Mouse (Mus musculus) embryo, embryonic 9.5 days (tissue): ENCODE measurements around the gene Dusp19.

Experiments used
- DNase-seq: peaks from one replicate; pipeline ENCODE4 v3.0.0-alpha.2; 2017; ENCODE audit errors: extremely low spot score

Dusp19 gene

DNA sequence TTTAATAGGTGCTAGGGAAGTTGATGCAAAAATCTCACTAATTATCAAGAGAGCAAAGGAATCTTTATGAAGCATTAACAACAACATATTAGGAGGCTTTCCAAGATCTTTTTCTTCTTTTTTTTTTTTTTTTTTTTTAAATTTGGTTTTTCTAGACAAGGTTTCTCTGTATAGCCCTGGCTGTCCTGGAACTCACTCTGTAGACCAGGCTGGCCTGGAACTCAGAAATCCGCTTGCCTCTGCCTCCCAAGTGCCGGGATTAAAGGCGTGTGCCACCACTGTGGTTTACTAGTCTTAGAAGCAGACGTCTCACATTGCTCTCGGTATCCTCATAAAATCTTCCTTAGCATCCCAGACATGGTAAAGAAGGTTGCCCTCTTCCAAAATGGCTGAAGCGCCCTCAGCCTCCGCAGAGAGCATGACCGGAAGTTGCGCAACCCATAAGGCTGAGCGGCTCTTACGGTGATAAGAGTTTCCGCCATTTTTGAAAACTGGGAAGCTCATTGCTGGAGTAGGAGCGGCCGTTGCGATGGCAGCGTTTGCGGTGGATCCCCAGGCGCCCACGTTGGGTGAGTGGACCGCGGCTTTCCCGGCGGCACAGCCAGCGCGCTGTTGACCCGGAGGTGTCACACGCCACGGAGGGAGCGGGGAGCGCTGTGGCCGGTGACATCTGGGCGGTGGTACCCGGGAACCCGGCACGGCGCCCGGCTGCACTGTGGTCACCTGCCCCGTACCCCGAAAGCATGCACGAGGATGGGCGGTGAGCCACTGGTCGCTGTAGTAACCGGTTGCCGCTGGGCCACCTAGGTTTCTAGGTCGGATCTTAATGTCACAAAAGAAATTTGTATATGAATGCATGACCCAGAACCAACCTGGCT, 21.8 kb downstream of the Dusp19 start:
- DNase-seq, result peak; percentile 88

DNA sequence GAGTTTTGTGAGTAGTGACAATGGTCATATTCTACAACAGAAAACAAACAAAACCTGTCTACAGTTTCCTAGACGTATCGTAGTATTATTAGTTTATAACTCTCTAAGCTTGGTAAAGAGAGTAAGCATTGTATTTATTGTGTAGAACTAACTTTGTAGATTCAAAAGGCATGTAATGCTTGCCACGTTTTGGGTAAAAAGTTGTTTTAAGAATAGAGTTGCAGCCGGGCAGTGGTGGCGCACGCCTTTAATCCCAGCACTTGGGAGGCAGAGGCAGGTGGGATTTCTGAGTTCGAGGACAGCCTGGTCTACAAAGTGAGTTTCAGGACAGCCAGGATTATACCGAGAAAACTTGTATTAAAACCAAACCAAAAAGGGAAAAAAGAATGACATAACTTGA, 22.6 kb downstream of the Dusp19 start:
- DNase-seq, result no peak

DNA sequence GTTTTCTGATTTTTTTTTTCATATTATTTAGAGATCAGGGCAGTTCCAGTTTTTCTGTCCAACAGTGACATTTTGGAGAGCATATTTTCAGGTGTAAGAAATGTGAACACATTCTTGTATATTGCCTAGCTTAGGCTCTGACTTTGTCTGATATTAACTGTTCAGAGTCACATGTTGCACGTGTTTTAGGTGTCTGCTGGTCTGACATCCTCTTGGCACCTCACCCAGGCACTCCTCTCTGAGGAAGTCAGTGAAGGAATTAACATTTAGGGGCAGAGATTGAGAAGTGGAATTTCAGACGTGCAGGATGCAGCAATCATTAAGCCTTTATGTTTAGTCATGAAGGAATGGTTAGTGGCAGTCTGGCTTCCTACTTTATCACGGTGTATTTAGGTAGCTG, 23.0 kb downstream of the Dusp19 start:
- no peak for DNase-seq

DNA sequence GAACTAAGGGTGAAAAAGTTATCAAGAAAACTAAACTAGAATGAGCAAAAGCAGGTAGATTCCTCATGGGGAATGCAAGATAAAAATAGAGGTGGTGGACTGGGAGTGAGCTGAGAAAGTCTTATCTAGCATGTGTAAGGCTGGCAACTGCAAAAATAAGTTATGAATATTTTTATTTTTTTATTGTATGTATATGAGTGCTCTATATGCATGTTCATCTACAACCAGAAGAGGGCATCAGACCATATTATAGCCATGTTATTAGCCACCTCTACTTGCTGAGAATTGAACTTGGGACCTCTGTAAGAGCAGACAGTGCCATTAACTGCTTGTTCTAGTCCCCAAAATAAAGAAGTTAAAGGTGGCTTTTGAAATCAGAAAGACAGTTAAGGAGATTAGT, 44.6 kb downstream of the Dusp19 start:
- DNase-seq, result no peak

DNA sequence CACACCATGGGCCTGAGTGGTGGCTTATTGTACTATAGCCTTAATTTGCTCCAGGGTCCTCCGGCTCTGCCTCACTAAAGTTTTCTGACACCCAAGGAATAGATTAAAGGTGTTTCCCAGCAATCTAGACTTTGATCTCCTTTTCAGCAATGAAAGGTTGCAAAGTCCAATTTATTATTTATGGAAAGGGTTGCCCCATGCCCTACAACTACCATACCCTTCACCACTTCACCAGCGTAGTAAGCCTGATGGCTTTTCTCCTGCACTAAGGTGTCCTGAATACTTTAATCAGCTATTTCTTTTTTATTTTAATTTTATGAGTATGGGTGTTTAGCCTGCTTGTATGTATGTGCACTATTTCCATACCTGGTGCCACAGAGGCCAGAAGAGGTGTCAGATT, 45.8 kb downstream of the Dusp19 start:
- no peak for DNase-seq

DNA sequence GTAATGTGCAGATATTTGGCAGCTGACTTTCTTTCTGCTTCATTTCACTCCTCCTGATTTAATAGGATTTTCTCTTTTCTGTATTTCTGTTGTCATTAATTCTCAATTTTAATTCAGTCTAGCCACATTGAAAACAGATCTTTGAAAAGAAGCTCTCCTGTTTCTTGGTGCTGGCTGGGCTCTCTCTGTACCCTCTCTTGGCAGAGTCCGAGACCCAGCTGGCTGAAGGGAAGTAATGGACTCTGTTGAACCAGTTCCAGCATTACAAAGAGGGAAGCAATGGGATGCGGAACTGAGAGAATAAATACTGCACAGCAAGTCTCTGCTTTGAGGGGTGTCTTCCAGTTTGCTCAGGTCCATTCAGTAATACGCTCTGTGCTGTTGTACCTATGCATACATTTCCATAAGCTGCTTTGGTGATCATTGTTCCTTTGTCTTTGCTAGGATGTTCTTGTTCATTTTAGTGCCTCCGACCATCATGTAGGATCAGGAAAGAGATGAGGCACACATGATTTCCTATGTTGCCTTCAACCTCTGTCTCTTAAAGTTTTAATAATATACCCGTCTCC, 50.6 kb downstream of the Dusp19 start:
- DNase-seq, result no peak

DNA sequence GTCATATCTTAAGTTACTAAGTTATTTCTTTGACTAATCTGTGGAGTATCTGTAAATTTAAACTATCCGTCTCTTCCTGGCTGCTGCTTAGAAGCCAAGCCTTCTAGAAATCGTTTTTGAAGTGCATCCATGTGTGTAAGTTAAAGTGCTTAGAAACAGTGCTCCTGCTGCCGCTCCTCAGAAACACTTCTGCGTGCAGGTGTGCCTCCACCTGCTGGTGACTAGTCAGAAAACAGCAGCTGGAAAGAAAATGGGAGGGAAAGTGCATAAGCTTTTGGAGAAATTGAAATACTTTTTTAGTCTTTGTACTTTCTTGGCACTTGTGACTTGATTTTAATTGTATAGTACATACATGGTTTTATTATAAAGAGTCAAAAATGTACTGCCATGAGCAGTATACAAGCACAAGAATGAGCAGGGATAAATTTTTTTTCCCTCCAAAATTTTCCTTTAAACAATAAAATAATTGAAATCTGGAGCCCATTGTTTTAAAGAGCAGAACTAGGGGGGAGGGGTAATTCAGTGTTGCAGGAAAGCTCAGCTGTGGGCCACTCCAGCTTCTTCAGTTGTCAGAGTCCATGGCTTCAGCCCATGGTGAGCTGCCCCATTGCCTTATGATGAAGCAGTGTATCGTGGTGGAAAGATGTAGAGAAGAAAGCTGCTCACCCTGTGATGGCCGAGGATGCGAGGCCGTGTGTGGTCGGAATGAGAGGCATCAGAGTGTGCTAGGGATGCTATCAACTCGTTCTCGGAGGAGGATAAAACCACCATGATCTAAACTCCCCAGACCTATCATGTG, 53.2 kb downstream of the Dusp19 start:
- no peak for DNase-seq

DNA sequence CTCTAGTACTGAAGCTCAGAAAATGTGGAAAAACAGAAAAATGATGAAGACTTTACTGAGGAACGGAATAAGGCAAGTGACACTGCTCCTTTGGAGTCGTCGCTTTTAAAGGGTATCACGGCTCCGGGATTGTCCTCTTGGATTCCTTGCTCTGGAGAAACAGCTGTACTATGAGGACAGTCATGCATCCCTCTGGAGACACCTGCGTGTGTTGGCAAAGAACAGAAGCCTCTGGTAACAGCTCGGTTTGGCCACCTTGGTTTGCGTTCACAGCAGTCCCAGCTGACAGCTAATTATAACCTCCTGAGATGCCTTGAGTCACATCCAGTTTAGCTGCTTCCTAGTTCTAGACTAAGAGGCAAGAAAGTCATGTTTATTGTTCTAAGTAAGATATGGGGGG, 62.0 kb downstream of the Dusp19 start:
- no peak for DNase-seq
